Mouse (Mus musculus): ENCODE measurements around the gene Kdm2a.
A peak's percentile ranks its signal among the peaks of the same experiment; 100 is the strongest.
"Not testable (repeated sequence)": the region's sequence is repeated elsewhere in the genome, so short reads cannot be mapped to it uniquely, and the experiment has no call there.

DNA sequence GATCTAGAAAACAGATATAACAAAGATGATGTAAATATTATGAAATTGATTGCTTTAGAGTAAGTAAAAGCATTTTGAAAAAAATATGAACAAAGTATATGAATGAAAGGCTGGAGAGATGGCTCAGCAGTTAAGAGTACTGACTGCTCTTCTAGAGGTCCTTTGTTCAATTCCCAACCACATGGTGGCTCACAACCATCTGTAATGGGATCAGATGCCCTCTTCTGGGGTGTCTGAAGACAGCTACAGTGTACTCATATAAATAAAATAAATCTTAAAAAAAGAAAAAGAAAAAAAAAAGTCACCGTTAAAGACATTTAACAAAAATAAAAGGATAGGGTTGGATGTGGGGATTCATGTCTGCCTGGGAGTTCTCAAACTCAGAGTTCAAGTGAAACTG, 15.8 kb downstream of the Kdm2a start:
- TF ChIP-seq CTCF (IDR thresholded peaks at IDR 0.05 in 2 of 3, conservative IDR thresholded peaks at IDR 0.05 in 1 of 3; ENCODE audit: control insufficient read depth in 1 of 3, insufficient read depth in 1 of 3, low read depth in 2 of 3, low read length in 3 of 3, poor library complexity in 1 of 3, severe bottlenecking in 1 of 3): 0 out of 6 replicates have a peak, but pooled peaks of 1 of the 3 experiments have one; percentile 20
- not testable (repeated sequence) for TF ChIP-seq CHD2 (IDR thresholded peaks at IDR 0.05; ENCODE audit: low read length); RCOR1 (IDR thresholded peaks at IDR 0.05; ENCODE audit: low read depth, low read length)

Data from MEL (cell line).